Mouse (Mus musculus): ENCODE measurements around the gene Lman2l.

DNA sequence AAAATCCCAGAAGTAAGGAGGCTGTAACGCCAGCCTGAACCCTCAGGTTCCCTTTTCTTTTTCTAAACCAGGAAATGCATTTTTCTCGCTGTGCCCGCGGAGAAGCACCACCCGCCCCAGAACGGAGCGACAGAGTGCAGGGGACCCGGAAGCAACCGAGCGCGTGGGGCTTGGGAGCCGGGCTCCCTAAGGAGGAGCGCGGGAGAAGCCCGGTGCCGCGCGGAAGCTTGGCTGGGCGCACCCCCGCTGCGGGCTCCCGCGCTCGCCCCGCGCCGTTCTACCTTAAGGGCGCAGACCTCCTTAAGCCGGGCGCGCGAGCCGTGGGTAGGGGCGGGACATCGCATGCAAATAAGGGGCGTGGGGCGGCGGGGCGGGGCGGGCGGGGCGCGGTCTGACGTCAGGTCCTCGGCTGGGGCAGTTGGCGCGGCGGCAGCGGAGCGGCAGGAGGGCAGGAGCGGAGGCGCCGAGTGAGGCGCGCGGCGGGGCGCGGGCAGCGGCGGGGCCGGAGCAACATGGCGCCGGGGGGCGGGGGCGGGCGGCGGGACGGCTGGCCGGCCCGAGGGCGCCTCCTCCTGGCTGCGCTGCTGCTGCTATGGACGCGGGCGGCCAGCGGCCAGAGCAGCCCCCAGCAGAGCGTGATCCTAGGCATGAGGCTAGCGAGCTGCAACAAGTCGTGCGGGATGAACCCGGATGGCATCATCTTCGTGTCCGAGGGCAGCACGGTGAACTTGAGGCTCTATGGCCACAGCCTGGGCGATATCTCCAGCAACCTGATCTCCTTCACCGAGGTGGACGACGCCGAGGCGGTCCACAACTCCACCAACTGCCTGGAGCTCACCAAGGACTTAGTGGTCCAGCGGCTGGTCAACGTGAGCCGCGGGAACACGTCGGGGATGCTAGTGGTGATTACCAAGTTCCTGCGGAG, 26.4 kb upstream of the Lman2l start, which contains the start of gene Cnnm4:
- no peak for TF ChIP-seq EP300 (IDR thresholded peaks at IDR 0.05; ENCODE audit: low read length)
- peak; percentile 60 for TF ChIP-seq HCFC1 (IDR thresholded peaks at IDR 0.05; ENCODE audit: low read depth, low read length)
- TF ChIP-seq MAX (IDR thresholded peaks at IDR 0.05; ENCODE audit: low read length): no peak
